Mouse (Mus musculus) 3T3-L1 (cell line): ENCODE results near the gene Lctl.

ENCODE experiments used
- DNase-seq: peaks from one replicate; pipeline ENCODE4 v3.0.0-alpha.2; 2015; ENCODE audit warnings: low read depth, low spot score

The Lctl gene

DNA sequence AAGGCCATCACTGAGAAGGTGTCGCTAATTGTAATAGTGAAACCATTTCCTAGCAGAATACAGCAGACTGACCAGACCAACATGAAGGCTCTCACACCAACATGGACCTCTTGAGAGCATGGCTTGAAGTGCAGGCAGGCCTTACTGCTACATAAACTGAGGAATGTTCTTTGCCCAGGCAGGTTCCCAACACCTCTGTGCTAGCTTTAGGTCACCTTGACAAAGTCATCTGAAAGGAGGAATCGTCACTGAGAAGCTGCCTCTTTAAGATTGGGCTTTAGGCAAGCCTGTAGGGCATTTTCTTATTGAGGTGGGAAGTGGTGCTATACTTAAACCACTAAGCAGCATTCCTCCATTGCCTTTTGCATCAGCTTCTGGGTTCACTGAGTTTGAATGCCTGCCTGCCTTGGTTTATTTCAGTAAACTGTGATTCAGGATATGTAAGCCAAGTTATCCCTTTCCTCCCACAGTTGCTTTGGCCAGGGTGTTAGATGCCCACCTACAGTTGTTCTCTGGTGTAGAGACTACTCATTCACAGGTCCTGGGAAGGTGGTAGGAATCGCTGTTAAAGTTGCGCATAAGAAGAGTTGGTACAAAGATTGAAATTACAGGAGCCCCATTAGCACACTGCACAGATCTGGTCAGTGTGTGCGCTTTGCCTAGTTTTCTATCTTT lies 67.4 kb downstream of the Lctl start:
- no peak for DNase-seq
